Mouse (Mus musculus) cerebellum, adult 2 months (tissue): Measurements from ENCODE around the gene Gpr35.

Experiments
- CTCF ChIP-seq: fragments of 200-500 bp; IDR thresholded peaks from 2 replicates; pipeline ENCODE4 v1.5.1; 2011; ENCODE audit warnings: low read depth, mild to moderate bottlenecking, control low read depth, low read length, moderate library complexity, borderline replicate concordance; ENCODE audit not compliant: insufficient read depth
- POLR2A ChIP-seq: fragments of 200-500 bp; IDR thresholded peaks from 2 replicates; pipeline ENCODE4 v1.6.1; 2011; ENCODE audit warnings: low read length, control low read depth, borderline replicate concordance; ENCODE audit not compliant: insufficient read depth

- TF ChIP-seq POLR2A, result no peak
- TF ChIP-seq CTCF, result no peak
These were observed 41.6 kb upstream of the Gpr35 start for GRCm38 (mm10) chr1:92909068-92909467.
